Mouse (Mus musculus): Measurements from ENCODE around the gene Pgam5.

The Pgam5 gene

GRCm38 (mm10) chr5:110269141-110270101, at the start of gene Pgam5:
Gene Pgam5 (minus strand): TSS chr5:110269913.
- peak; percentile 76 to 93 for DNase-seq (ENCODE audit: low spot score in 2 of 2)

DNA sequence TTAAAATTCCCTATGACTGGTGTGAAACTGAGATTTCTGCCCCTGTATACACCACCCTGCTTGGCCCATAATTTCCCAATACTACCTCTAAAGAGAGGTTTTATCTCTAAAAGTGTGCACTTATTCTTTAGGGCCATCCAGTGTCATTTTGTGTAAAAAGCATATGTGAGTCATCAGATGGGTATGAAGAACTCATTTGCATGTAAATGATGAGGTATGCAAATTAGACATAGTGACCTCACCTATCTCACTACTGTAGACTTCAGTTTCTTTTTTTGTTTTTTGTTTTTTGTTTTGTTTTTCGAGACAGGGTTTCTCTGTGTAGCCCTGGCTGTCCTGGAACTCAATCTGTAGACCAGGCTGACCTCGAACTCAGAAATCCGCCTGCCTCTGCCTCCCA, 43.4 kb upstream of the Pgam5 start:
- DNase-seq (ENCODE audit: low spot score in 2 of 2), result no peak

- DNase-seq (ENCODE audit: low spot score in 2 of 2), result no peak
Measured at GRCm38 (mm10) chr5:110308861-110309260, 39.1 kb upstream of the Pgam5 start.

- DNase-seq (ENCODE audit: low spot score in 2 of 2), result no peak
Measured at GRCm38 (mm10) chr5:110300591-110300990, 30.9 kb upstream of the Pgam5 start.

- DNase-seq (ENCODE audit: low spot score in 2 of 2), result no peak
Measured at GRCm38 (mm10) chr5:110296637-110297036, 26.9 kb upstream of the Pgam5 start.

DNA sequence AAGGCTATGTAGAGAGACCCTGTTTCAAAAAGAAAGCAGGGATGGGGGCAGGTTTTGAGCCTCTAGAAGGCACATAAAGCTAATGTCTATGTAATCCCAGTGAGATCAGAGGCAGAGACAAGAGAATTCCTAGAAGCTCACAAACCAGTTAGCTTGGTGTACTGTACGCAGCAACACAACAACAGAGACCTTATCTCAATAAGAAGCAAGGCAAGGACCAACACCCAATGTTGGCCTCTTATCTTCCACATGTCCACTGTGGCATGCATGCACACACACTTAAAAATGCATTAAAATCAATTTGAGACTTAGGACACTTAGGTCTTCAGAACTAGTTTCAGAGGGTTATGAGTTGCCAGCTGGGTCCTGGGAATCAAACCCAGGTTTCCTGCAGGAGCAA, 21.9 kb upstream of the Pgam5 start:
- no peak for DNase-seq (ENCODE audit: low spot score in 2 of 2)

DNA sequence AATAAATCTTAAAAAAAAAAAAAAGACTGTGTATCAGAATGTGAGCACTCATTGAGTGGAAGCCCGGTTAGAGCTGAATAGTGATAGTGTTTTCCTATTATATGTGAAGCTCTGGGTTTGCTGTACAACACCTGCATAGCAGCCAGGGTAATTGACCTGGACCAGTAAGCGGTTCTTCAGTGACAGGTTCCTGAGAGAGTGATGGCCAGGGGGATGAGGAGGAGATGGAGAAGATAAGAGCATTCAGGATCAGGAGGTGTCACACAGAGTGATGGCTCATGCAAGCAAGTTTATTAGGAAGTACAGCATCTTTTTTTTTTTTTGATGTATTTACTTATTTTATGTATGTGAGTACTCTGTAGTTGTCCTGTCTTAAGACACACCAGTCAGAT, 17.4 kb upstream of the Pgam5 start:
- no peak for DNase-seq (ENCODE audit: low spot score in 2 of 2)

DNA sequence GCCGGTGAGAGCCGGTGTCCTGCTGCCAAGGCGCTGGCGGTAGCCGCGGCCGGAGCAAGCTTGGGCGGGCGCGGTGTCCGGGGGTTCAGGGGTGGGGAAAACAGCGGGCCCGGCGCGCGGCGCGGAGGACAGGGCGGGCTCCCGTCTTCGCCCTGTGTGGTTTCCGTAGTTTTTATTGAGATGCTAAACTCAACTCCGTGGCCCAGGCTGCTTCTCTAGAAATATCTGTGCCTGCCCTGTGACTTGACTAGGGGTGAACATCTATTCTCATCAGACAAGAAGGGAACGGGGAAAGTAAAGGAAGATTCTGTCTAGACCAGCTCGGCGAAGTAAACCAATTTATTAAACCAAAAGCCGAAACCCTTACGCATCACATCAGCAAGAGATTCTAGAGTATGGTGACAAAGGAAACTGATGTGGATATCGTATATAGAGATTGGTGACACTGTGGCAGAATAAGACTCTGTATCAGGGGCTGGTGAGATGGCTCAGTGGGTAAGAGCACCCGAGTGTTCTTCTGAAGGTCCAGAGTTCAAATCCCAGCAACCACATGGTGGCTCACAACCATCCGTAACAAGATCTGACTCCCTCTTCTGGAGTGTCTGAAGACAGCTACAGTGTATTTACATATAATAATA, 16.9 kb upstream of the Pgam5 start:
- no peak for DNase-seq (ENCODE audit: low spot score in 2 of 2)

DNA sequence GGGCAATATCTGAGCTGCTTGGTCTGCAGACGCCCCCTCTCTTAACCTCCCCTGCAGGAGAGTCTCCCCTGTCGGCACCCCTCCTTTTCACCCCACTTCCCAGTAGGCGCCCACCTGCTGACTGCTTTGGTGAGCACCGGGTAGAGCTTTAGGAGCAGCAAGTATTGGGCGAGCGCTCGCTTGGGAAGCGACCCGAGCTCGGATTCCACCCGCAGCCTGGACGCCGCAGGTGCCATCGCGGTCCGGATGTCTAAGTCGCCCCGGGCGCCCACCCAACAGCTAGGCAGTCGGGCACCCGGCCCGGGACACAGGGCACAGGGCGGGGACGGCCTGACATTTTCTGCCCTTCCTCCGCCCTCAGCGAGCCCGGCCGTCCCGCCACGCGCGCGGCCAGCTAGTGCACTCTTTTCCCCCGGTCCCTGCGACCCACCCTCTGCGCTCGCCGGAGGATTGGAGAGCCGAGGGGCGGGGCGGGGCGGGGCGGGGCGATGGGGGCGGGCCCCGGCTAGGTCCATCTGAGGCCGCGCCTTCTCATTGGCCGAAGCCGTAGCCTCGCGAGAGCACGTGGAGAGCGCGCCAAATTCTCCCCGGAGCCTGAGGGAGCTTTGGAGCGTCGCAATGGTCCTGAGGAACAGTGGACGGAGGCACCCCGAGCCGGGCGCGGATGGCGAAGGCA, 16.2 kb upstream of the Pgam5 start, which contains the start of the genes Pxmp2 and Pole:
TSS of gene Pxmp2 (minus strand) at position 417 of the 676 bp plus-strand sequence.
TSS of gene Pole (plus strand) at position 537 of the 676 bp plus-strand sequence.
- peak; percentile 76 to 78 for DNase-seq (ENCODE audit: low spot score in 2 of 2)

DNA sequence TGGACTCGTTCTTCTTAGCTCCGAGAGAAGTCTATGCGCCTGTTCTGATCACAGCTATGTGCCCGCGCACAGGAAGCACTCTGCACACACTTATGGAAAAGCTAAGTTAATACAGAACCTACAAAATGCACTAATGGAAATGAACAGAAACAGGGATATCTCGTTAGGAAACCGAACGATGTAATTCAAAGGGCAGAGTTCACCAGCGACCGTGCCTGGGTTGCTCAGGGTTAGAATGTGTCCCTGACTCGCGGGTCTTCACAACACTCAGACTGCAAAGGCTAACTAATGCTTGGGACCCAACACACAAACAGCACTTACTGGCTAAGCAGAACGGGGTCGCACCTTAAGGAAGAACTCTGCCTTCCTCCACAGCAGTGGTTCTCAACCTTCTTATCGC, 15.4 kb upstream of the Pgam5 start:
- no peak for DNase-seq (ENCODE audit: low spot score in 2 of 2)

- peak; percentile 61 to 79 for DNase-seq (ENCODE audit: low spot score in 2 of 2)
Measured at GRCm38 (mm10) chr5:110284536-110284935, 14.8 kb upstream of the Pgam5 start.

DNA sequence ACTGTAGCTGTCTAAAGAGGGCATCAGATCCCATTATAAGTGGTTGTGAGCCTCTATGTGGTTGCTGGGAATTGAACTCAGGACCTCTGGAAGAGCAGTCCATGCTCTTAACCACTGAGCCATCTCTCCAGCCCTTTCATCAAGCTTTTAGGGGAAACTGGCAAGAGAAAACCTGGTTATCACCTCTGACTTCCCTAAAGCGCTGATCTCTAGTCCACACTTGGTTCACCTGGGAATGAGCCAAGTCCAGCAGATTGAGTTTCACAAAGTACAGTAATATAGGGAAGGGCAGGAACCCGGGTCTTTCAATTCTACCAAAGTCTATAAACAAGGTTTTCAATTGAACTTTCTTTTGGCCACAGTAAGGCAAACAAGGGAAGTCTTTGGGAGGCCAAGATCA, 12.3 kb upstream of the Pgam5 start:
- DNase-seq (ENCODE audit: low spot score in 2 of 2), result no peak

DNA sequence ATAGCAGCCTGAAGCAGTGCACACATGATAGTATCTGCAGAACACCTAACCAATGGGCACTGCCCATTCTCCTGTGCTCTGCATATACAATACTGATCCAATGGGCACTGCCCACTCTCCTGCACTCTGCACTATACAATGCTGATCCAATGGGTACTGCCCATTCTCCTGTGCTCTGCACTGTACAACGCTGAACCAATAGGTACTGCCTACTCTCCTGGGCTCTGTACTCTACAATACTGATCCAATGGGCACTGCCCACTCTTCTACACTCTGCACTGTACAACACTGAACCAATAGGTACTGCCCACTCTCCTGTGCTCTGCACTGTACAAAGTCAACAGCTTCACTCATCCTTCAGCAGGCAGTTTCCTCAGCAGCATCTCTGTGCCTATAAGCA, 7.2 kb upstream of the Pgam5 start:
- DNase-seq (ENCODE audit: low spot score in 2 of 2), result no peak

GRCm38 (mm10) chr5:110276391-110276790, 6.7 kb upstream of the Pgam5 start:
- DNase-seq (ENCODE audit: low spot score in 2 of 2), result no peak

GRCm38 (mm10) chr5:110274846-110275245, 5.1 kb upstream of the Pgam5 start:
- no peak for DNase-seq (ENCODE audit: low spot score in 2 of 2)

DNA sequence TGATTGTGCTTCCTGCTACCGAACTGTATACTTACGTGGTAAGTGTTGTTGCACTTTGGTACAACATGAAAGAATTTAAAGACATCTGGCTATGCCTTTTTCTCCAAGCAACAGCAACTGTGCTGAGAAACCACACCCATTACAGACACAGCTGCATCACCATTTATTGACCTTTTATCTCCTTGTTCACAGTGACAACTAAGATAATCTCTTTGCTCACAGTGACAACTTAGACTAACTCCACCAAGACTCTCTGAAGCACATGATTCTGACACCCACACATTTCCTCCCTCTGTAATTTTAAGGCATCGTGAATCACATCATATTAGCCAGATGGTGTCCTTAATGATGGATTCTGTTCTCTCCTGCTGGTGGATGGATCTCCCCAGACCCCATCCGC, 4.4 kb upstream of the Pgam5 start:
- DNase-seq (ENCODE audit: low spot score in 2 of 2), result no peak

DNA sequence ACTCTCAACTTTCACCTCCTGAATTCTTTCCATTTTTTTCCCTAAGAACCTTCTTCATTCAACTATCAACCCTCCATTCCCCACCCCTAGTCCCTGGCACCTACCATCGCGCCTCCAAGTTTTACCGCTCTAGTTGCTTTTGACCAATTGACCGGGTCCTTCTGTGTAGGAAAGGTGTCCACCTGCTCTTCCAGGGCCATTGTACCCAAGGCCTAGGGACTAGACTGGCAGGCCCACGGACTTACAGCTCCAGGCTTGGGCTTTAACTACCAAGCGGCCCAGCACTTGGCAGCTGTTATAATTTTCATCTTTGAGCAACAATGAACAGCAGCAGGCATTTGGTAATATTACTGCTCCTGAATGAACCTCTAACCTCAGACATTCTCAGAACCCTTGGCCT, 529 bp upstream of the Pgam5 start:
- no peak for DNase-seq (ENCODE audit: low spot score in 2 of 2)

DNA sequence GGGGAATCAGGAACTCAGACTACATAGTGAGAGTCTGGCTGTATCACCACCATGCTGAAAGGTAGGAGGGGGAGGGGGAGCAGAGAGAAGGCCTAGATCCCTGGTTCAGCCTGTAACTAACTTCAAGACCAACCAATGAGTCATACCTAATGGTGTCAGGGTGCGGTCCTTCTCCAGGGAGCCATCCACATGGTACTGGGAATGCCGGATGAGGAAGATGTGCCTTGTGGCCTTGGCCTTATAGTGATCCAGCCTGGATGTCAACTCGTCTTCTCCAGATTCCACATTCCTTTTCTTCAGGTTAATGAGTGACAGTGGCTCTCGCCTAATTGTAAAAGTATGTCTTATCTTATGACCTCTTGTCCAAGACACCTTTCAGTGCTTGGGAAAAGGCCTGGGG, 2.8 kb downstream of the Pgam5 start:
- no peak for DNase-seq (ENCODE audit: low spot score in 2 of 2)

- no peak for DNase-seq (ENCODE audit: low spot score in 2 of 2)
Measured at GRCm38 (mm10) chr5:110244091-110244490, 25.6 kb downstream of the Pgam5 start.

- no peak for DNase-seq (ENCODE audit: low spot score in 2 of 2)
Measured at GRCm38 (mm10) chr5:110232346-110232745, 37.4 kb downstream of the Pgam5 start.

- DNase-seq (ENCODE audit: low spot score in 2 of 2), result no peak
Measured at GRCm38 (mm10) chr5:110231638-110232037, 38.1 kb downstream of the Pgam5 start.

- DNase-seq (ENCODE audit: low spot score in 2 of 2), result peak; percentile 82 to 91
Measured at GRCm38 (mm10) chr5:110230780-110231461, 38.8 kb downstream of the Pgam5 start, which contains the start of gene Ankle2. Gene Ankle2 (plus strand): TSS chr5:110231004.
